Mouse (Mus musculus): ENCODE data around the gene Abcc4. TPM values are rescaled to one million over a fixed set of nuclear protein-coding genes. Genes with fewer than 3 reads are reported as not detected.

Gene Abcc4
- total RNA-seq, 2 experiments from 2014 or later = 7.8 to 10.0 TPM

- DNase-seq (ENCODE audit: low spot score) = no peak
These were observed 63.9 kb downstream of the Abcc4 start for GRCm38 (mm10) chr14:118642140-118642539.

GRCm38 (mm10) chr14:118638447-118639275 lies 67.4 kb downstream of the Abcc4 start:
- no peak for DNase-seq (ENCODE audit: low spot score)

GRCm38 (mm10) chr14:118635493-118636183 lies 70.4 kb downstream of the Abcc4 start:
- DNase-seq (ENCODE audit: low spot score) = peak; percentile 89

GRCm38 (mm10) chr14:118629649-118630048 lies 76.4 kb downstream of the Abcc4 start:
- no peak for DNase-seq (ENCODE audit: low spot score)

GRCm38 (mm10) chr14:118621449-118621789 lies 84.6 kb downstream of the Abcc4 start:
- no peak for DNase-seq (ENCODE audit: low spot score)

GRCm38 (mm10) chr14:118620773-118621448 lies 85.1 kb downstream of the Abcc4 start:
- DNase-seq (ENCODE audit: low spot score) = no peak

- peak; percentile 65 for DNase-seq (ENCODE audit: low spot score)
These were observed 89.2 kb downstream of the Abcc4 start for GRCm38 (mm10) chr14:118616698-118617311.

GRCm38 (mm10) chr14:118613734-118614133 lies 92.3 kb downstream of the Abcc4 start:
- DNase-seq (ENCODE audit: low spot score) = no peak

GRCm38 (mm10) chr14:118611714-118612113 lies 94.3 kb downstream of the Abcc4 start:
- no peak for DNase-seq (ENCODE audit: low spot score)

- no peak for DNase-seq (ENCODE audit: low spot score)
These were observed 95.2 kb downstream of the Abcc4 start for GRCm38 (mm10) chr14:118610786-118611185.

GRCm38 (mm10) chr14:118608816-118609465 lies 97.1 kb downstream of the Abcc4 start:
- no peak for DNase-seq (ENCODE audit: low spot score)

GRCm38 (mm10) chr14:118608317-118608716 lies 97.7 kb downstream of the Abcc4 start:
- no peak for DNase-seq (ENCODE audit: low spot score)

- DNase-seq (ENCODE audit: low spot score) = no peak
These were observed 99.5 kb downstream of the Abcc4 start for GRCm38 (mm10) chr14:118606476-118606875.

GRCm38 (mm10) chr14:118604903-118605302 lies 101.1 kb downstream of the Abcc4 start:
- no peak for DNase-seq (ENCODE audit: low spot score)

- DNase-seq (ENCODE audit: low spot score) = no peak
These were observed 104.0 kb downstream of the Abcc4 start for GRCm38 (mm10) chr14:118602031-118602430.

GRCm38 (mm10) chr14:118600746-118601145 lies 105.3 kb downstream of the Abcc4 start:
- DNase-seq (ENCODE audit: low spot score) = no peak

GRCm38 (mm10) chr14:118598757-118599156 lies 107.3 kb downstream of the Abcc4 start:
- no peak for DNase-seq (ENCODE audit: low spot score)

GRCm38 (mm10) chr14:118594463-118594862 lies 111.6 kb downstream of the Abcc4 start:
- no peak for DNase-seq (ENCODE audit: low spot score)

GRCm38 (mm10) chr14:118591477-118592403 lies 114.3 kb downstream of the Abcc4 start:
- DNase-seq (ENCODE audit: low spot score) = peak; percentile 67

GRCm38 (mm10) chr14:118582333-118582941 lies 123.6 kb downstream of the Abcc4 start:
- no peak for DNase-seq (ENCODE audit: low spot score)
